Mouse (Mus musculus): Measurements from ENCODE around the gene Dnajc24. TPM values are rescaled to one million over a fixed set of nuclear protein-coding genes. Genes with fewer than 3 reads are reported as not detected.

Dnajc24 gene
- polyA plus RNA-seq, 1 experiment from 2014 or later = 22.1 TPM

Small RNAs within 50 kb of the gene (microRNA-seq; reads per million reads assigned to microRNA genes)
- not detected for gene Gm22002

Other genes with a start within 250 kb of the Dnajc24 start
- 41.3 and 42.1 TPM in 2 replicates for gene Elp4, start 99.0 kb downstream of the Dnajc24 start, polyA plus RNA-seq (2015; fragmentation: Nextera tagmentation; extraction: Ambion mirVana)
- 97.6 and 98.9 TPM in 2 replicates for gene Immp1l, start 98.9 kb downstream of the Dnajc24 start, polyA plus RNA-seq (2015; fragmentation: Nextera tagmentation; extraction: Ambion mirVana)